ENCODE assay signal across 15 mouse cellular contexts in genomic region chr19:36290778-36291177, GRCm38 (mm10).
"Had no signal": no experiment of that assay in that cellular context is flagged by ENCODE, and none has a peak within 500 bp of the region (broad histone marks: within the 10 kb centered on the region; RNA-seq: fewer than 3 reads in every experiment).

No protein-coding gene starts in this region.

- H3K9ac ChIP-seq: kidney, embryonic 15.5 days; liver, embryonic 15.5 days; midbrain, embryonic 13.5 days; neural tube, embryonic 12.5 days had no signal

- H3K9me3 ChIP-seq: kidney, embryonic 15.5 days; limb, embryonic 10.5 days; liver, embryonic 15.5 days; midbrain, embryonic 13.5 days; neural tube, embryonic 12.5 days had no signal

- H3K4me3 ChIP-seq: kidney, embryonic 15.5 days; layer of hippocampus, adult 2 months; limb, embryonic 10.5 days; liver, embryonic 15.5 days; midbrain, embryonic 13.5 days; neural tube, embryonic 12.5 days had no signal

- DNase-seq: kidney, adult 2 months; kidney, postnatal 36 days; lung, adult 2 months; lung, postnatal 36 days; right cerebral cortex, postnatal 14 days; thymus, postnatal 4 days had no signal

- H3K27ac ChIP-seq: kidney, embryonic 15.5 days; layer of hippocampus, adult 2 months; limb, embryonic 10.5 days; liver, embryonic 15.5 days; midbrain, embryonic 13.5 days; neural tube, embryonic 12.5 days; stomach, postnatal 0 days had no signal

- H3K4me2 ChIP-seq: kidney, embryonic 15.5 days; liver, embryonic 11.5 days; liver, embryonic 15.5 days; midbrain, embryonic 13.5 days; neural tube, embryonic 12.5 days had no signal

- H3K4me1 ChIP-seq: kidney, embryonic 15.5 days; limb, embryonic 10.5 days; liver, embryonic 15.5 days; midbrain, embryonic 13.5 days; neural tube, embryonic 12.5 days had no signal

- H3K36me3 ChIP-seq: kidney, embryonic 15.5 days; limb, embryonic 10.5 days; liver, embryonic 15.5 days; midbrain, embryonic 13.5 days; neural tube, embryonic 12.5 days had no signal

- ATAC-seq: lung, postnatal 0 days; midbrain, embryonic 13.5 days had no signal

- H3K27me3 ChIP-seq: kidney, embryonic 15.5 days; liver, embryonic 15.5 days; midbrain, embryonic 13.5 days; neural tube, embryonic 12.5 days had no signal
